Mouse (Mus musculus) activated CD4-positive, CD25-positive, alpha-beta regulatory T cell, adult 4 months (primary cell): Measurements from ENCODE around the gene Hist1h2ac. TPM values are rescaled to one million over a fixed set of nuclear protein-coding genes. Genes with fewer than 3 reads are reported as not detected.

ENCODE experiments used
- ATAC-seq: one replicate; pipeline ENCODE4 v1.8.0; 2017
- polyA plus RNA-seq, 2 experiments: library from polyadenylated mRNA; unstranded; fragments of 100-300 nt; shearing (Covaris generic); gene quantifications; one replicate each; pipeline ENCODE4 v1.2.1; 2017

The Hist1h2ac gene
- polyA plus RNA-seq, 2 experiments from 2014 or later: 0.28 TPM; not detected in 1

DNA sequence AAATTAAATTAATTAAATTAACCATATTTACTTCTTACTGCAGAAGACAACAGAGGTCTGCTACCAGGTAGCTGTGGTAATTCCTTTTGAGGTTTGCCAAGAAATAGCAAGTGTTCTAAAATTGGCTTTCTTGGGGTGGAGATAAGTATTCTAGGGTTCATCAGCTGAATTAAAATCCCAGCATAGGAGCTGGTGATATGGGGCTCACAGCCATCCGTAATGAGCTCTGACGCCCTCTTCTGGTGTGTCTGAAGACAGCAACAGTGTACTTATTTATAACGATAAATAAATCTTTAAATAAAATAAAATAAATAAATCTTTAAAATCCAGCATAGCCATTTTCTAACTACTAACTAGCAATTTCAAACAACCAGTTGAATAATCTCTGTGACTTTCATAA, 16.0 kb upstream of the Hist1h2ac start:
- ATAC-seq: no peak

- no peak for ATAC-seq
Observed at GRCm38 (mm10) chr13:23698996-23699395, 15.2 kb upstream of the Hist1h2ac start.

DNA sequence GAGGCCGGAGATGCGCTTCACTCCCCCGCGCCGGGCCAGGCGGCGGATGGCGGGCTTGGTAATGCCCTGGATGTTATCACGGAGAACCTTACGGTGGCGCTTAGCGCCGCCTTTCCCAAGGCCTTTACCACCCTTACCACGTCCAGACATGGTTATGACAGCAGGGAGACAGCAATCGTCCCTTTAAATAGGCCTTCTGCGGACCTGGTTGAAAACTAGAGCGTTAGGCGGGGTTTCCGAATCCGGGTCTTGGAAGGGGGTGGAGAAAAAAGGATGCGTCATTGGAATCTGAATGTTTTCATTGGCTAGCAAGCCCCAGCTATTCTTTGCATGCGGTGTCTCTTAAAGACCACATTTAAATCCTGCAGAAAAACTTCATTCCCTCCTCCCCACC, 14.5 kb upstream of the Hist1h2ac start, which contains the start of gene Hist1h4c:
TSS of gene Hist1h4c (minus strand) at position 155 of the 394 bp plus-strand sequence.
- ATAC-seq: peak; percentile 83

GRCm38 (mm10) chr13:23697491-23698299, 13.9 kb upstream of the Hist1h2ac start:
- ATAC-seq: peak; percentile 24

- ATAC-seq: no peak
Observed at GRCm38 (mm10) chr13:23696061-23696474, 12.3 kb upstream of the Hist1h2ac start.

DNA sequence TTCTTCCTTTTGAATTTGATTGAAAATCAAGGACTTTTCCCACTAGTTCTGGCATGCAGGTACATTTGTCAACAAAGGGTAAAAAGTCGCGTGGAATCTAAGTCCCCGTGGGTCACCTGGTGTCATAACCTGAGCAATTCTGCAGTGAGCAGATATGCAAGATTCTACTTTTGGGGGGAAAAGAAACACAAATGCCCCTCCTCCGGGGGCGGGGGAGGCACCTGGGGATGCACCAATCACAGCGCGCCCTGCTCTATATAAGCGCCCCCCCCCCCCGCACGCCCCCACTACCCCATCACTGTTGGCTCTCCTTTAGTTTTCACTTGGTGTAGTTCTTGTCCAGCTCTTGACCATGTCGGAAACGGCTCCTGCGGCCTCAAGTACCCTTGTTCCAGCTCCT, 11.8 kb upstream of the Hist1h2ac start, which contains the start of gene Hist1h1t:
TSS of gene Hist1h1t (plus strand) at position 301 of the 400 bp plus-strand sequence.
- no peak for ATAC-seq

GRCm38 (mm10) chr13:23694956-23695355, 11.2 kb upstream of the Hist1h2ac start:
- ATAC-seq: no peak

DNA sequence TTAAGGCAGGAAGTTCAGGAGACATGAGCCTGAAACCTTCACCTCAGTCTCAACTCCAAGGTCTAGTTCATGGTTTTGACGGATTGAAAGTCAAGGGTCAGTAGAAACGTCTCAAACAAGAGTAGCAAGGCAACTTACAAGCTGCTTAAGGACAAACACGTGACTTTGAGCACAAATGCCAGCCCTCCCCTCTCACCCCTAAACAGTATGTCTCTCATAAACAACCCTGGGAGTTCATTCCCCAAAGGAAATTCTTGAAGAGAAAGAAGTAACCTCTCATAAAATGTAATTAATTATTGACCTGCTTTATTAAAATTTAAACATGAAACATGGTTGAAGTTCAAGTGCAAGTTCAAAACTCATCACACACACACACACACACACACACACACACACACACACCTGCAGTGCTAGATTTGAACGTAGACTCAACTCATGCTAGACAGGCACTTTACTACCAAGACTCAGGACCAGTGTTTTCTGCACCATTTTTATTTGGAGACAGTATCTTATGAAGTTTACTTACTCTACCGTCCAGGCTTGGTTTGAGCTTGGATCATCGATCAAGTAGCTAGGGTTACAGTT, 10.2 kb upstream of the Hist1h2ac start:
- ATAC-seq: no peak

DNA sequence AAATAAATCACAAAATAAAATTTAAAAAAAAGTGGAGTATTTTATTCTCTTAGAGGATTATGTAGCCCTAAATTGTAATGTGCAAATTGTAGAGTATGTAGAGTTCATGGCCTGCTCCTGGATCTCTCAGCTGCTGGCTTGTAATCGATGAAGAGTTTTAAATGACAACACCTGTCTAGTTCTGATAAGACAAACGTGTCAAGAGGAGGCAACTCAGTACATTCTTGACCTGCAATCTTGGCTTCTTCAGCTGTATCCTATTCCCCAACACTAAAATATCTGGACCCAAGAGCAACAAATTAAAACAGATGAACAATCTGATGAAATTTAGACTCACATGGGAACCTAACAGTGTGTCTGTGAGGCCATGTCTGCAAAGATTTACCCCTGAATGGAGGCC, 5.7 kb upstream of the Hist1h2ac start:
- ATAC-seq: no peak

DNA sequence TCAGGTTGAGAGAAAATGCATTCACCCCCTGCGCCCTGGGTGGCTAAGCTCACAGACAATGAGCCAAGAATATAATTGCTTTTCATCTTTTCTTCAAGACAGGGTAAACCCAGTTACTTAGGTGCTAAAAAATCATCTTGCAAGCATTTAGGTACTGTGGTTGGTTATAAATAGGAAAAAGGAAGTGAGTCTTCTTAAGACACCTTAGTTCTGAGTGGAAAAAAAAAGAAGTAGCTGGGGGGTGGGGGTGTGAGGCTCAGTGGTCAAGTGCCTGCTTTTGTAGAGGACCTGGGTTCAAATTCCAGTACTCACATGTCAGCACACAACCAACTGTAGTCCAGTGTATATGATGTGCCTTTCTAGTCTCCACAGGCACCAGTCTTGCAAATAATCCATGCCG, 5.2 kb upstream of the Hist1h2ac start:
- ATAC-seq: no peak

DNA sequence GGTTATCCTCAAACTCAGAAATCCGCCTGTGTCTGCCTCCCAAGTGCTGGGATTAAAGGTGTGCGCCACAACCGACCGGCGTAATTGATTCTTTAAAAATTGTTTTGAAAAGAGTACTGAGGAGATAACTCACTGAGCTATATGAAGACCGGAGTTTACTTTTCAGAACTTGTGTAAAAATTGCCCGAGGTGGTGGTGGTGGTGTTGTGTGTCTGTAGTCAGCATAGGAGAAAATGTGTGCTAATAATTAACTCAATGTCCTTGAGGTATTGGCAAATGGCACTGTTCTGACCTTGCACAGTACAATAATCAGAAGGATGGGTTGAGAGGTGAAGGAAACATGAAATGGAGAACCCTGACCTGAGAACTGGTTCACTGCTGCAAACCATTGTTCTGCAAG, 4.2 kb upstream of the Hist1h2ac start:
- no peak for ATAC-seq

GRCm38 (mm10) chr13:23687181-23687580, 3.4 kb upstream of the Hist1h2ac start:
- no peak for ATAC-seq

DNA sequence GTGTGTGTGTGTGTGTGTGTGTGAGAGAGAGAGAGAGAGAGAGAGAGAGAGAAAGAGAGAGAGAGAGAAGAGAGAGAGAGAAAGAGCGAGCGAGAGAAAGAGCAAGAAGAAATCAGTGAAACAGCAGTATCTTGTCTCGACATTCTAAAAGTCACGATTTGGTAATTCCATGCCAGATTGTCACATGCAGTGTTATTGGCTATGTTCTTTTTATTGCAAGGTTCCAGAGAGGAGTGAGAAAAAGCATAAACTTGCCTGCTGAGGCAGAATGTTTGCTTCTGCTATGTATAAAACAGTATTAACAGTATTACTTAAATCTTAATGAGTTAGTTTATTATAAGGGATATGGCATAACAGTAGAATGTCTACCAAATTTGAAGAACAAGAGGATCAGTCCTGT, 2.2 kb upstream of the Hist1h2ac start:
- ATAC-seq: no peak

DNA sequence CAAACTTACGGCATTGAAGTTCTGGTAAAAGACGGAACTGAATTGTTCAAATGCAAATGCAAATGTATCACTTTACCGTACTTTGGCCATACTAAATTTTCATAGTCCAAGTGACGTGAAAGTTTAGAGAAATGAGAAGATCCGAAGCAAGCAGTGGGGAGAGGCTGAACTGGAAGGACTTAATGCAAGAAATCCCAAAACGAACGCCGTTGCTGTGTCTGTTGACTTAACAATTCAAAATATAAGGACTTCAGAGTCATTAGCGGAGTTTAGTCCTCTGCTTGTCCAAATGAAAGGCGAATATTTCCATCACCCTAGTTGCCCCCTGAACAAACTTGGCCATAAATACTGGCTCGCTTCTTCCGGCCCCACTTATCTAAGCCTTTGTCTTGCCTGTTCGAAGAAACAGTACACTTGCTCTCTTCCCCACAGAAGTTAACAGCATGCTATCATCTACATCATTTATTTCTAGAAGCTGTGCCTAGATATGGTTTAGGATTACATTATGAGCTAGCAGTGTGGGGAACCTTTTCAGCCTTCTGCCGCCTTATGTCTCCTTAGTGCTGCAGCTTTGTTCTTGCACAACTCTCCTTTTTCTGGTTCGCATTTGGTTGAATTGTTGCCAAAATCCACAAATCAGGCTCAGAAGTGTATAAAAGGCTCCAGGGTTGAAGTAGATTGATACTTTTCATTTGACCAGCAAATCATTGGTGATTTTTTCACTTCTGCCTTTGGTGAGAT, 1.5 kb upstream of the Hist1h2ac start:
- ATAC-seq: no peak

DNA sequence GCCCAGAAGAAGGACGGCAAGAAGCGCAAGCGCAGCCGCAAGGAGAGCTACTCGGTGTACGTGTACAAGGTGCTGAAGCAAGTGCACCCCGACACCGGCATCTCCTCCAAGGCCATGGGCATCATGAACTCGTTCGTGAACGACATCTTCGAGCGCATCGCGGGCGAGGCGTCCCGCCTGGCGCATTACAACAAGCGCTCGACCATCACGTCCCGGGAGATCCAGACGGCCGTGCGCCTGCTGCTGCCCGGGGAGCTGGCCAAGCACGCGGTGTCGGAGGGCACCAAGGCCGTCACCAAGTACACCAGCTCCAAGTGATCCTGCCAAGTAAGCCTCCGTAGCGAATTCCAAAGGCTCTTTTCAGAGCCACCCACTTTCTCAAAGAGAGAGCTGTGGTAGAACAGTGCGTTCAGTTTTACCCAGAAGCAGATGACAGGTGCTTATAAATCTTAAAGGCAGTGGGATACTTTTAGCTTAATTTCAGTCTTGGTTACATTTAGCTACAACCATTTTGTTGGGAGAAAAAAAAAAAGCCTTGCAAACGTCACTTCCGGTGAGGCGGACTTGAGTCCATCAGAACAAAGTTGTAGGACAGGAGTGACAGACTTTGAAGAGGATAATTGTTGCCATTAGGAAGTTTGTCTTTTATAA, 672 bp upstream of the Hist1h2ac start:
- peak; percentile 14 for ATAC-seq

DNA sequence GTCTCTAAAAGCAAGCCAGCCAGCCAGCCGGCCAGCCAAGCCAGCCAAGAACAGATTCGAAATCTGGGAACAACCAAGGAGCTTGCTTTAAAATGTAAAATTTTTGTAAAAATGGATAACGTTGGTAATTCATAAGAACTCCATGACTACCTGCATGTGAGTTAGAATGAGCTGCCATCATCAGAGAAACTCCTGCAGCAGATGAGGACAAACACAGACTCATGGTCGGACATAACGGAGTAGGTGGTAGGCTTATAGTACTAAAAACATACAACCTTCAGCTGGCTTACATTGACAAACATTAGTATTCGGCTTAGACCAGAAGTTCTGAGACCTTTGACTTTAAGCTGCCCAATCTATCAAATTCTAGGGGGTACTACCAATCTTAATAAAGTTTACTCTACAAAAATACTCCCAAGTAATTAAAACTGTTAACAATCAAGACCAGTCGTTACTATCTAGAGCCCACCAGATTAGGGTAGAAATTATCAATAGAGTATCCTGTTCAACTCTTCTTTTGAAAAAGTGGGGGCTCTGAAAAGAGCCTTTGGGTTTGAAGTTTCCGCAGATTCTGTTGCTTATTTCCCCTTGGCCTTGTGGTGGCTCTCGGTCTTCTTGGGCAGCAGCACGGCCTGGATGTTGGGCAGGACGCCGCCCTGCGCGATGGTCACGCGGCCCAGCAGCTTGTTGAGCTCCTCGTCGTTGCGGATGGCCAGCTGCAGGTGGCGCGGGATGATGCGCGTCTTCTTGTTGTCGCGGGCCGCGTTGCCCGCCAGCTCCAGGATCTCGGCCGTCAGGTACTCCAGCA, 597 bp downstream of the Hist1h2ac start:
- peak; percentile 1 for ATAC-seq

GRCm38 (mm10) chr13:23682623-23682946, 1.2 kb downstream of the Hist1h2ac start:
- no peak for ATAC-seq

- no peak for ATAC-seq
Observed at GRCm38 (mm10) chr13:23681990-23682582, 1.7 kb downstream of the Hist1h2ac start.

- ATAC-seq: no peak
Observed at GRCm38 (mm10) chr13:23662536-23662935, 21.2 kb downstream of the Hist1h2ac start.

DNA sequence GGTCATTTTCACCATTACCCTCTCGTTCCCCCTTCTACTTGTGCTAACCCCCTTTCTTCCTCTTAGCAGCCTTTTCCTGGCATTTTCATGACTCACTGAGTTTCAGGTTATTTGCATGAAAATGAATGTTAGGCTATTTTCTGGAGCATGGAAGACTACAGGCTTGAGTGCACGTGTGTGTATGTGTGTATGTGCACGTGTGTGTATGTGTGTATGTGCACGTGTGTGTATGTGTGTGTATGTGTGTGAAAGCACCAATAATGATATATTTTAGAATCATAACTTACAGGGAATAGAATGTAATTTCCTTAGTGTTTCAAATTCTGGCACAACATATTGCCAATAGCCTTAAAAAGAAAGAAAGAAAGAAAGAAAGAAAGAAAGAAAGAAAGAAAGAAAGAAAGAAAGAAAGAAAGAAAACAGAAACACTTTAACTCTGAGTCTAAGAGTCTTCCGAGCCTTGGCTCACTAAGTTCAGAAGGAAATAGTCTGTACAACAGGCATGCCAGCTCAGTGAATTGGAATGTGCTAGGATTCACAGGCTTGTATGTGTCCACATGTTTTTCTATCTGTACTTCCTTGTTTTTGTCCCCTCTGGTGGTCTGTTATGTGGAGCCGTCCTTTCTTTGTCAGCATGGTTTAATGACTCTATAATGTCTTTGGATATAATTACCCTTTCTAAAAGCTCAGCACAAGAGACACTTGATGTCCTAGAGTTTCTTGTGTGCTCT, 23.9 kb downstream of the Hist1h2ac start:
- no peak for ATAC-seq
